Mouse (Mus musculus): ENCODE data around the gene Thsd7a.

DNA sequence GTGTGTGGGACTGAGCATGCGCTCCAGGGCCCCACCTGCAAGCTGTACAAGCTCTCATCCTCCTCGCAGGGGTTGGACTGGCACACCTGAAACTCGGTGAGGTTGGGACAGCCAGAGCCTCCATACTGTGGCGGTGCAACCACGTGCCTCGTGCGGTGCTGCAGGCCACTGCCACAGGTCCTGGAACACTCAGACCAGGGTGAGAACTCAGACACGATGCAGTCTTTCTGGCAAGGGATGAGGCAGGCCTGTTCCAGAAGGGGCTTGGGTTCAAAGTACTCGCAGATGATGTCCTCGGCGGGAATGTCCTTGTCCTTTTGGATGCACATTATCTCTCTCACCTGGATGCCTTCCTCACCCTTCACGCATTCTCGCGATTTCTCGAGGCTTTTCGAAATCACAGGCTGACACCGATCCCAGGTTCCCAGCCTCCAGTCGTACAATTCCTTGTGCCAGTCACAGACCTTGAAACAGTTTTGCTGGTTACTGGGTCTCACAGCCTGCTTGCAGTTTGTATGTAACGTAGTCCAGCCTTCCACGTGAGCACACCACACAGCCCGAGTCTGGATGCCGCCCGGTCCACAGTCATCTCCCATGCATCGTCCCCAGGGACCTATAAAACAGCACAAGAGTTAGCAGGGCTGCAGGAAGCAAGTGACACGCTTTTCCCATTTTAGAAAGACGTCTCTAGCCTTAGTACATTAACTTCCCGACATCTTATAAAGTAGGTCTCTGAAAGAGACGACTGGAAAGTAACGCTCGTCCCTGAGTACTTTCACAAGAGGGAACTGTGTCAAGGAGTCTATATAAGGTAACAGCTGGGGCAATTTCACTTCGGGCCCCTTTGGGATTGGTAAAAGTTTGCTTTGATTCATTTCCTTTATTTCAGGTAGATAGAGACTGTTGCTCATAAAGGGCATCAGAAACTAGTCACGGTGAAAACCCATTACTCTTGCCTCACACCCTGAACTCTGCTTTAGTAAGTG is 193.8 kb downstream of the Thsd7a start:
- no peak for TF ChIP-seq POLR2A (IDR thresholded peaks at IDR 0.05; ENCODE audit: extremely low read depth, insufficient read depth, low read length)
- TF ChIP-seq CTCF (IDR thresholded peaks at IDR 0.05; ENCODE audit: extremely low read depth, insufficient read depth, low read length): no peak

All from cortical plate, adult 2 months (tissue).